Mouse (Mus musculus) v-Abl transformed pro-B cells (cell line): ENCODE results near the gene 1700019N19Rik.

Experiments used
- in situ Hi-C, 2 experiments: fragments of 400-800 bp; cut with MboI; formaldehyde crosslinking; loops; one replicate each; pipeline ENCODE4 v1.15.1; 2025; ENCODE audit not compliant: unreplicated experiment in 2 of 2

The 1700019N19Rik gene

DNA sequence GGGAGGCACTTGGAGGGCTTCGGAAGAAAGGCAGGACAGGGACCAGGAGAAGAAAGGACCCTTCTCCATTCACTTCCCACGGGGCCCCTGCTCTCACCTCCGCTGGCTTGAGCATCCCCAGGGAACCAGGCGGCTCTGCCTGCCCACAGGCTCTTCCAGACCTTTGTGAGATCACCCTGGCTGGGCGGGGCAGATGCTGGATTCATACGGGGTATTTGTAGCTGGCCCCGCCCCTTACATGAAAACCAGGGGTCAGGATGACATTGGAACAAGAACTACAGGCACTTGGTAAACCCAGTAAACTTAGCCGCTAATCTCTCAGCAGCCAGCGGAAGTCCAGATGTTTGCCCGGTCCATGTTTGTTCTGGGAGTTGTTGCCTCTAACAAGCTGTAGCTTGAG, at the start of gene 1700019N19Rik:
1700019N19Rik (minus strand) TSS at position 178 of the 400 bp plus-strand sequence.
- in situ Hi-C loops: no loop called here

DNA sequence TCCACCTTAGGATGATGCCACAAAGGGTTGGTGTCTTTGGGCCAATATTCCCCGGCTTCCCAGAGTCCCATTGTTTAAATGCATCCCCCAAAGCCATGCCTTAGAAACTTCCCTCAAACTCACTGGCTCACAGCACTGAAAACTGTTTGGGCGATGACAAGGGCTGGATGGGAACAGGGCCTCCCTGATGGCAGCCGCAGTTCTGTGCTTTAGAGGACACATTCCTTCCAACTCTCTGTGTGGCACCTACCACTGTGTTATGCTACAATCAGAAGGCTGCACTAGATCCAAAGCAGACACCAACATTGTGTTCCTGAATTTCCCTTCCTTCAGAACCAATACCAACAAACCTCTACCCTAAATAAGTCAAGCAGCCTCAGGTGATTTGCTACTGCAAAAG, 49.3 kb upstream of the 1700019N19Rik start:
- in situ Hi-C loops: no loop called here

DNA sequence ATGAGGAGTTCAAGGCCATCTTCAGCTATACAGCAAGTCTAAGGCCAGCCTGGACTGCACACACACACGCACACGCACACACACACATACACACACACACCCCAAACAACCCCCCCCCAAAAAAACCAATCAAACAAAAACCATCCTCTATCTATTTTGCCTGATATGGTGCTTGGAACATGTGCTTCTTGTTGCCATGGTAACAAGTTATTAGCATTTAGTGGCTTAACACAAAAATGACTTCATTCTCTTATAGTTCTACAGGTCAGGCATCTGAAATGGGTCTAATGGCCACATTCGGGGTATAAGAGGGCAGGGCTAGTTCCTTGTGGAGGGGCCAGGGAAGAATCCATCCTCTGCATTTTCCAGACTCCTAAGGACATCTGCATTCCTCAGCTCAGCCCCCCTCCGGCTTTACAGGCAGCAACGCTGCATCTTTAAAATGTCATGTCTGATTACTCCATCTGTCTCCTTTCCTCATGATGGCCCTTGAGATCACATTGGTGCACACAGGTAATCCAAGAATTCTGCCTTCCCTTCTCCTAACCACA, 46.5 kb upstream of the 1700019N19Rik start:
- in situ Hi-C loops: no loop called here

DNA sequence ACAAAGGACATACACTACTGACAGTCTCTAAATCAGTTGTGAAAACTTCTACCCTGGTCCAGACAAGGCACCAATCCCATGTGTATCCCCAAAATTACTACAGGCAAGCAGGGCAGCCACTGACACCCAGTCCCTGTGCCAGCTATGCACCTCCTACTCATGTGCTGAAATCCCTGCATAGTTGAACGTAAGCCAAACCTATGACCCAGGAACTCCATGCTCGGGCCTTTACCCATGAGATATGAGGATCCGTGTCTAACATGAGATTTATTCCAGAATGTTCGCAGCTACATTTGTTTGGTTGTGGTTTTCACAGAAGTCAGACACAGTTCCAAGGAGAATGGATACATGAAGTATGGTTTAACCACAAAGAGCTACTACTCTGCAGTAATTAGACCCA, 45.5 kb upstream of the 1700019N19Rik start:
- in situ Hi-C loops: no loop called here

DNA sequence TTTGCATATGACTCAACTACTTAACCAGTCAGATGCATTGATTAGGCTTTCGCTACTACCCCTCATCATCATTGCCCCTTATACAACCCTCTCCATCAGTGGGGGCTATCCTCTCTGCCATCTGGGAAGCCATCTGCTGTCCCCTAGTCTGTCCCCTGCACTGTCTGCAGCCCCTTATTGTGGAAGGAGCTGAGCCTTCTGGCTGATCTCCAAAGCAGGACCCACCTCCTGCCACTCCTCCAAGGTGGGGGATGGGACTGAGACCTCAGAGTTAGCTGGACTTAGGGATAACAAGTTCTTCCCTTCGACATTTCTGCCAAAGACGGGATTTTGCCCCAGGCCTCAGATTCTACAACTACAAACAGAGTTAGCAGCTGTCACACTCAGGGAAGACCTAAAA, 45.1 kb upstream of the 1700019N19Rik start:
- in situ Hi-C loops: no loop called here

DNA sequence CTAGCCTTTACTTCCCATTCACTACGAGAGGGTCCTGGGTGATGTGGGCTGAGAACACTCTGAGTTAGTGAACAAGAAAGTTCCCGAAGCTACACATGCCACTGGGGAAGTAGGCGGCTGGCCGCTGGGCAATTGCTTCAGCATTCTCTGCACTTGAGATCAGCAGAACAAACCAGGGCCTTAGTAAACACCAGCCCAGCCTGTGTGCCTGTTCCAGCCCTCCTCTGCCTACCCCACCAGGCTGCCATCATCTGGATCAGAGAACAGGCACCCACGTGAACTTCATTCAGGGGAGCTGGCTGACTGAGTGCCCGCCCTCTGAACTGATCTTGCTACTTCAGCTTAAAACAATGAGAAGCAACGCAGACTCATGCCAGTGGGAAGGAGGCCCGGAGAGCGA, 44.4 kb upstream of the 1700019N19Rik start:
- in situ Hi-C loops: no loop called here

DNA sequence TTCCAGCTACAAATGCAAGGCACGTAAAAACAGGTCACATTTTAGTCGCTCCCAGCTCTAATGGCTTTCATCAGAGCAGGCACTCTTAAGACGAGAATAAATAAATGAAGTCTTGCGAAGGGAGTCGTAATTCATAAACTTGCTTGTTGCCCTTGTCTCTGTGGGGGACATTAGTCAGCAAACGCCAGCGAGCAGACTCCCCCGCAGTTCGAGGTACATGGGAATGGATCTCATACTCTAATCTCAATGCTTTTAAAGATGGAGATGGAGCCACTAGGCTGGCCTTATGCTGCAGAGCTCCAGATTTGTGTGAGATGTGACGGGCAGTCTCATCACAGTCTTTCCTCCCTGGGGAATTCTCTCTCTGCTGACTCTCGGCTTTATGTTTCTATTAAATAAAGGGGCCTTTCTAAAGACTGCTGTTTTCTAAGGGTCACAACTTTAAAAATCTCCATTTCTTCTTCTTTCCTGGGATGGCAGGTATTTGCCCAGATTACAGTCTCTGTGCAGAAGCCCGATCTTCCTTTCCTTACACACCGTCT, 39.4 kb upstream of the 1700019N19Rik start:
- in situ Hi-C loops: no loop called here

DNA sequence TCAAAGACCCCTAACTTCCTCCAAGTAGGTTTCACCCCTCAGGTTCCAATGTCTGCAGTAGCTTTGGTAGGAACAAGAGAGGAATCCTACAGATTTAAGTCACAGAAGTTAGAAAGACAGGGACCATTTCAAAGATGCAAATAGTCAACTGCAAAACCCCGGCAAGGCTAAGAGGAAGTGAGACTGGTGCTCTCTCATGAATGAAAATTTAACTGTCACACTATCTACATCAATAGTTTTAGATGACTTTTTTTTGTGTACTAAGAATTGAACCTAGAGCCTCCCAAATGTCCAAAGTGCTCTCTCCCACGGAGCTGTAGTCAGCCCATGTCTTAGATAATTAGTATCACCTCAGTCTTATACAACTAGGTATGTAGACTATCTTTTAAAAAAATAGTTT, 38.7 kb upstream of the 1700019N19Rik start:
- in situ Hi-C loops: no loop called here

DNA sequence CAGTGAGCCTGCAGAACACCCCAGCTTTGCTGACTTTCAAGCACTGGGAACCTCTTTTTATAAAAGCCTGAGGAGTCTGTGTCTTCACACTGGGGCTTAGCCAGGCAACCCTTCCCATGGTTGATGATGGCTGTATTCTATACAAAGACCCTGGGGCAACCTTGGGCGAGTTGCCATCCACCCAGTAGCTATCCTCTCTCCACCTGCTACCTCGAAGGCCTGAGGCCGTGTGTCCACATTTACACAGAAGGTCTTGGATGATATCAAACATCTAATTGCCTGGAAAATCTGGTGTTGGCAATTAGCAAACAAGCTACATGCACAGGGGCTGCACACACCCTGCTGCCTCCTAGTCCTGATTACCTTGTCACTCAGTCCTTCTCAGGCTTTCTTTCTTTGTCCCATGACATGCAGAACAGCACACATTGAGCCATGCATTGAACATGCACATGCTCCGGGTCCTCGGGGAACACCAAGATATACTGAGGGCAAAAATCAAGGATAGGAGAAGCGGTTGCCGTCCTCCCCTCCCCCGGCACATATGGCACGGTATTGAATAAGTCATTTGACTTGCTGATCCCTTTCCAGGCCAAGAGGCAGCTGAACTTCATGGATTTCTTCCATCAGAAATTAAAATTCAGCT, 37.1 kb upstream of the 1700019N19Rik start:
- in situ Hi-C loops: no loop called here

DNA sequence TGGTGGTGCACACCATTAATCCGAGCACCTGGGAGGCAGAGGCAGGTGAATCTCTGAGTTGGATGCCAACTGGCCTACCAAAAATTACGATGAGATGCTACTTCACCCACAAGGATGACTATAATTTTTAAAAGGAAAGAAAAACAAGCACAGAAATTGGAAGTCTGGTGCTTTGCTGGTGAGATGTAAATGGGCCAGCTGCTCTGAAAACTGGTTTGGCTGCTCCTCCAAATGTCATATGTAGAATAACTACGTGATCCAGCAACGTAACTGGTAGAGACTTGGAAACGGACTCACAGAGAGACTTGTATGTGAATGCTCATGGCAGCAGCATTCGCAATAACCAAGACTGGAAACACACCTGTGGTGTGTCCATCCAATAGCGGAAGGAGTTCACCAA, 35.9 kb upstream of the 1700019N19Rik start:
- in situ Hi-C loops: no loop called here

DNA sequence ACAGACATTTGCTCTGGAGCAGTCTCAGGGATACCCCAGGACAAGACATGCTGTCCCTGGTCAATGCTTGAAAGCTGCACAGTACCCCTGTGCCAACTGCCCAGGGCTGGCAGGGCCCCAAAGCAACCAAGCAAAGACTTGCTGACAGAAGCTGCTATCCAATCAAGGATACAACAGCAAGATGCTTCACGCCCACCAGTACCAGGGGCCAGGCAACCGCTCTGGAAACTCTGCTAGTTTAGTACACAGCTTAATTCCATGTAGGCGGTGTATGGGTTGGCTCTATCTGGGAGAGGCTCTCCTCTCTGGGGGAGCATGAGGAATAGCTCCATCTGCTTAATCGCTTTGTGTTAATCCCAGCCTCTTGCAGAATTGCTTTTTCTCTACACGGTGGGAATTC, 35.3 kb upstream of the 1700019N19Rik start:
- in situ Hi-C loops: no loop called here

DNA sequence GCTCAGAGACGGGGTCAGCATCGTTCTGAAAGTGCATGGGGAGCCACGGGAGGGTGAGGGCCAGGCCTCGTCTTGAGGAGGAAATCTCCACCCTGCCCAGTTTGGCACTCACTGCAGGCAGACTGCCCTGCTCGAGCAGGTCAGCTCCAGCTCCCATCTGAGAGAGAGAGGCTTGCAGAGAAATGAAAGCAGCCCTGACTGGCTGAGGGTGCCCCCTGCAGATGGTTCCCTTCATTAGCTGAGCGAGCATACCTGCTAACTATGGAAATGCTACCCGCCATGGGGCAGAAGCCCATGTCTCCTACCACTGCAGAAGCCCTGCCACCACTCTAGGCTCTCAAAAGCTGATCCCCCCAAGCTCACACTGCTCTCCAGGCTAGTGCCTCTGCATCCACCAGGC, 33.4 kb upstream of the 1700019N19Rik start:
- in situ Hi-C loops: no loop called here

DNA sequence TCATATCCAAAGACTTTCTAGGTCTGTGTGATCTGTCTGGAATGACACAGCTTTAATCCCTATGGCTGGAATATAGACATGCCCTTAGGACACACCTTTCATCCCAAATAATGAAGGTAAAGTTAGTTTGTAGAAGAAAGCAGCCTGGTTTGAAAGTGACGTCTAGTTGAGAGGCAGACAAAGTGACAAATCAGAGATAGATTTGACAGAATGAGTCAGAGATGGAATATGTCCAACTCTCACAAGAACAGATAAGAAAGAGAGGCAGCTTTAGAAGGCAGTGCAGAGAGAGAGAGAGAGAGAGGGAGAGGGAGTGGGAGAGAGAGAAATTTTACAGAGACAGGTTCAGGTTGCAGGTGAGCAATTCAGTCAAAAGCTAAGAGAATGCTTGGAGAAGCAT, 30.1 kb upstream of the 1700019N19Rik start:
- in situ Hi-C loops: no loop called here

DNA sequence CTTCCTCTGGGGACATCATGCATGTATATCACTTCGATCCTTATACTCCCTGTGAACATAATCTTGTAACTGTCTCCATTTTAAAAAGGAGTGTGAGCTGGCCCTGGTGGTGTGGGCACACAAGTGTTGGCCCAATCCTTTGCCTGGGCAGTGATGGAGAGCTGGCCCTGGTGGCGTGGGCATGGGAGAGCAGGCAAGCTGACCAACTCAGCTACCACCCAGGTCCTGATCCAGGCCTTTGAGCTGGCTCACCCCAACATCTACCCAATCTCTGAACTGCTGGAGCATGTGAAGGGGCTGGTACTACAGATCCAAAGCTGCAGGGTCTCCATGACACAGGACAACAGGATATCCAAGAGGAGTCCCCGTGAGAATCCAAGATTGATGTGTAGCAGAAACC, 29.0 kb upstream of the 1700019N19Rik start:
- in situ Hi-C loops: no loop called here

DNA sequence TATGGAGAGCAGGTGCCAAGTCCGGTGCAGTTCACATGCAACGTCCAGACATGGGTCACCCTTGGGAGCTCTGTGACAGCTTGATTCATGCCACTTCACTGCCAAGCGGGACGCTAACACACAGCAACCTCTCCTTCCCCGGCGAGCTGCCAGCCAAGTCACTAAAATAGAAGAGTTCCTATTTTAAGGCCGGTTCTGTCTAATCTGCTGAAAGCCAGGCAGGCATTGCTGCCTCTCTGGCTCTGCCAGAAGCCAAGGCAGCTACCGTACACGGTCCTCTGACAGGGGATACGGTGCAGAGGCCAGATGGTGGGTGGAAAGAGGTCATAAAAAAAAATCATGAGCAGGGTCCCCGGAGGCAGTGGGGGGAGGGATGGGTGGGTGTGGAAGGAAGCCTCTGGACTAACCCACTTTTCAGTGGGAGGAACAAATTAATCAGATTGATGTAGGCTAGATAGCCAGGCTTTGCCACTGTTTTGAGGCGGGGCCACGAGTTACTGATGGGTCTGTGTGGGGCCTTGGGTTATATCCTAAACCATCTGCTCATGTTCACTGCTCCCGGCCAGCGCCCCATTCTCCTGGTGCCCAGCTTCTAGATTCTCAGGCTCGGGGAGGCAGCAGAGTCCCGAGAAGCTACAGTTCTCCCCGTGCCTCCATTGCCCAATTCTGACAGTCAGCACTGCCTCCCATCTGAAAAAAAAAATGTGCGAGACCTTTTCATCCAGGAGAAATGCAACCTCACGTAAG, 28.4 kb upstream of the 1700019N19Rik start:
- in situ Hi-C loops: no loop called here

DNA sequence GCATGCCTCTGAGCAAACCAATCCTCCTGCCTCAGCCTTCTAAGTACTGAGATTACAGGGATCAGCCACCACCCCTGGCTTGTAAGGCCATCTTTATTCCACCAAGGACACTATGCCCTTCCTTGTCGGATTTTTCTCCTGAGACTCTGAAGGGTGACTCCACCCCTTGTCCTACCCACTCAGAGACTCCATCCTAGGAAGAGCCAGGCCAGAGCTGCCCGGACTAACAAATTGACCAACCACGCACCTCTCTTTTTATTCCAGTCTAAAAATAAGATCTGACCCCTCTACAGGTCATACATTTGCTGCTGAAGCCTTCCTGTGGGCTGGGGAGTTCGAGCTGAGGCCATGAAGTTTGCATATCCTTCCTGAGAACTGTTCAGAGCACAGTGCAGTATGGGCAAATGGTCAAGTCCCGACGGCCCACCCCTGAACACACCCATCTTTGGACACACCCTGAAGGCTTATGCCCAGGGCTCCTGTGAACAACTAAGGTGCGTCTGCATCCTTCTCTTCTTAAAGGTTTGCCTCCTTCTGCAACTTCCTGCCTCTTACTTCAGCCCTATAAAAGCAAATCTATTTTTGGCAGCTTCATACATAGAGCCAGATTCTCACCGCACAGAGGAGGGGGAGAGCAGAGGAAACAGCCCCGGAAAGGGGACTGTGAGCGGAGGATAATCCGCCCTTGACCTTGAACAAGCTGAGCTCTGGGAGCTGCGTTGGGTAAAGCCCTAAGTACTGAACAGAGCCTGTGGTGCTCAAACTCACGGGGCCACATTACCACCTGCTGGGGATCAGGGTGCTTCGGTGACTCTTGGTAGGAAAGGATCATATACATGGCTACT, 24.5 kb upstream of the 1700019N19Rik start:
- in situ Hi-C loops: no loop called here

DNA sequence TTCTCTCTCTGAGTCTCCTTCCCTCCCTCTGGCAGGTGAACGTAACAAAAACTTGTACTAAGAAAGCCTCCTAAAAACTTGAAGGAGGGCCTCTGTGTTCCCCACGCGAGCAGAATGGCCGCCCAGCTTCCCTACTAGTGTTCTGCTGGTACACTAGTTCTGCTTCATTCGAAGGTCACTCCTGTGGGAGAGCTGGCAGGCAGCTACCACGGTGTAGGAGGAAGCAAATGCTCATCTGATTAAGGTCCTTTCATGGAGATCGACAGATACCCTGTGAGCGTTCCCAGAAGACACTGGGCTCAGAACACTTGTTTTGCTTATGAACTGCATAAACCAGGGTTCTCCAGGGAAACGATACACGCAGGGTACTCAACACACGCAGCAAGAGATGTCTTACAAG, 23.1 kb upstream of the 1700019N19Rik start:
- in situ Hi-C loops: no loop called here

DNA sequence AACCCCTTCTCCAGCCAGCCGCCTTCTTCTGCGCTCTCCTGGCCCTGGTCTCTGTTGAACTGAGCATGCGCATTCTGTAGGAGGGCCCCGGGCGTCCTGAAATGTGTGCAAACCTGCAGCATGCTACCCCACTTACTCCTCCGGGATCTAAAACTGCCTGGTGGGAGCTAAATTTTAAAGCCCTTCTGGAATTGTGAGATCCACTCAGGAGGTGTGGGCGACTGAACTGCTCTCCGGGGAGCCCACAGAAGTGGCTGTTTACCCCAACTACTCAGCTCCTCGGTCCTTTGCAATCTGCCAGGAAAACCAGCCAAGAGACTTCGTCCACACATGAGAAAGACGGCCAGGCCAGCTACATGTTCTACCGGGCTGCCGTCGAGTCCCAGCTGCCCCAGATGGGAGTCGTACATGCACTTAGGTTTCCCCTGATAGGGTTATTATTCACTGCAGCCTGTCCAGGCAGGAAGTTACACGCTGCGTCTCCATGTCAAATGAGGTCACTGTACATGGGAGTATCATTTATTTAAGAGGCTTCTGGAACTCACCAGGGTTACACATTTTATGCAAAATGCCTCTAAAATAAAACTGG, 22.3 kb upstream of the 1700019N19Rik start:
- in situ Hi-C loops: no loop called here

DNA sequence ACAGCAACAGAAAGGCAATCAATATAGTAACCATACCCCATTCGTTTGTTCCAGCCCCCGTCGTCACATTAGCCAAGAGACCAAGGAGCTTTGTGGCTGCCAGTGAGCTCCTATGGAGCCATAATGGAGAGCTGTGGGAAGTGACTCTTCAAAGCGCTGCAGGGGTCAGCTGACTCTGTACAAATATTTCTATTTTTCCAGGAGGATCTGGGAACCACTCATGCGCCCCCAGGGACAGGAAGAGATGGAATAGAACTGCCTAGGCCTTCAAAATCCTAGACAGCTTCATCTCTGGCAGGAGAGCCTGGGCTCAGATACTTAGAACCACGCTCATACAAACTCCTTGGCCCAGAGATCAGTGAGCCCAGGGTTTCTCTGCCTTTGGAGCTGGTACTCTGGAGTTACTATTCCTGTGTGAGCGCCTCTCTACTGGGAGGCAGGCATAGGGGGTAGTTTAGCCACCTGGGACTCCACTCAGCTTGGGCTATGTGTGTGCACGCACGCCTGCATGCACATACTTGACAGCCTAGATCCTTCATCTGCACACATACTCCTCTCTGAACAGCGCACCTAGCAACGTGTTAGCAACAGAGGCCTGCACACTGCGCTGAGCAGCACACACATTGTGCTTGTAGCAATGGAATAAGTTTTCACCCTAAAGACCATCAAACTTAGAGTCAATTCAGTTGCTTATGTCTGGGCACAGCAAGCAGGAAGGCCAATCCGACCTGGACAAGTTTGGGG, 21.1 kb upstream of the 1700019N19Rik start:
- in situ Hi-C loops: no loop called here

DNA sequence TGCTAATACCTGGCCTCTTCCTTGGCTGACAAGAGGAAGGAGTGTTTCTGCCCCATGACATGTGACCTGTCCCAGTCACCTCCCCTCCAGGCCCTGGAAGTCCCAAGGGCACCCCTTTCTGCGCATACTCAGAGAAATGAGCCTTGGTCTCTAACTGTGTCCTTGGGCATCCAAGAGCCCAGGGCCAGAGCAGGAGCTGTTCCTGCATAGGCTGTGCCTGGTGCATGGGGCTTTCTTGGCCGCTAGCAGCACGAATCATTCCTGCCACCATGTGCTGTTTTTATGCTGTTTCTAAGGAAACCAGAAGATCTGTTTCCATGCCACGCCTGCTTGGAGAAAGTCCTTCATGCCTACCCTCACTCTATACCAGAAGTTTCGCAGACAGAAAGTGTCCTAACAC, 16.3 kb upstream of the 1700019N19Rik start:
- in situ Hi-C loops: no loop called here
